Mouse (Mus musculus) left cerebral cortex, postnatal 4 days (tissue): ENCODE data around the gene Pced1b. TPM values are rescaled to one million over a fixed set of nuclear protein-coding genes. Genes with fewer than 3 reads are reported as not detected.
"Not testable (repeated sequence)": the region's sequence is repeated elsewhere in the genome, so short reads cannot be mapped to it uniquely, and the experiment has no call there.

Experiments used
- DNase-seq: peaks from one replicate; pipeline ENCODE4 v3.0.0-alpha.2; 2022
- intact Hi-C: fragments of 180-260 bp; cut with DNase I; formaldehyde crosslinking; loops from one replicate; pipeline ENCODE4 v1.15.1; 2025
- total RNA-seq, 2 experiments: library from RNA; stranded (reverse); gene quantifications; 2 replicates each; pipeline ENCODE4 v1.2.3; 2021

The Pced1b gene
- total RNA-seq, 2 experiments from 2014 or later, result 9.4 to 9.6 TPM

- DNase-seq, result no peak
Measured at GRCm38 (mm10) chr15:97337636-97338352, 90.9 kb downstream of the Pced1b start.

GRCm38 (mm10) chr15:97338377-97339060, 91.6 kb downstream of the Pced1b start:
- no peak for DNase-seq
- intact Hi-C loops, result no loop called here

More at GRCm38 (mm10) chr15:97337636-97338352, 90.9 kb downstream of the Pced1b start:
- intact Hi-C loops, result no loop called here

- DNase-seq, result no peak
- intact Hi-C loops, result no loop called here
Measured at GRCm38 (mm10) chr15:97342336-97342735, 95.4 kb downstream of the Pced1b start.

- no peak for DNase-seq
- intact Hi-C loops, result no loop called here
Measured at GRCm38 (mm10) chr15:97342945-97343344, 96.0 kb downstream of the Pced1b start.

GRCm38 (mm10) chr15:97343921-97344320, 97.0 kb downstream of the Pced1b start:
- DNase-seq, result no peak
- intact Hi-C loops, result no loop called here

GRCm38 (mm10) chr15:97345110-97345509, 98.2 kb downstream of the Pced1b start:
- intact Hi-C loops, result no loop called here
- no peak for DNase-seq

GRCm38 (mm10) chr15:97345917-97346316, 99.0 kb downstream of the Pced1b start:
- intact Hi-C loops, result no loop called here
- DNase-seq, result no peak

- no peak for DNase-seq
- intact Hi-C loops, result no loop called here
Measured at GRCm38 (mm10) chr15:97346413-97346812, 99.5 kb downstream of the Pced1b start.

- intact Hi-C loops, result no loop called here
- DNase-seq, result no peak
Measured at GRCm38 (mm10) chr15:97346897-97347296, 100.0 kb downstream of the Pced1b start.

GRCm38 (mm10) chr15:97348566-97349315, 101.8 kb downstream of the Pced1b start:
- no peak for DNase-seq
- intact Hi-C loops, result no loop called here

- intact Hi-C loops, result no loop called here
- DNase-seq, result no peak
Measured at GRCm38 (mm10) chr15:97350528-97350927, 103.6 kb downstream of the Pced1b start.

GRCm38 (mm10) chr15:97351016-97351415, 104.1 kb downstream of the Pced1b start:
- no peak for DNase-seq
- intact Hi-C loops, result no loop called here

- no peak for DNase-seq
- intact Hi-C loops, result no loop called here
Measured at GRCm38 (mm10) chr15:97351681-97352080, 104.8 kb downstream of the Pced1b start.

- no peak for DNase-seq
- intact Hi-C loops, result no loop called here
Measured at GRCm38 (mm10) chr15:97355676-97356303, 108.9 kb downstream of the Pced1b start.

- intact Hi-C loops, result no loop called here
- DNase-seq, result no peak
Measured at GRCm38 (mm10) chr15:97357016-97357415, 110.1 kb downstream of the Pced1b start.

- DNase-seq, result no peak
- intact Hi-C loops, result no loop called here
Measured at GRCm38 (mm10) chr15:97360842-97361770, 114.2 kb downstream of the Pced1b start.

GRCm38 (mm10) chr15:97361771-97362171, 114.9 kb downstream of the Pced1b start:
- no peak for DNase-seq

GRCm38 (mm10) chr15:97364271-97364670, 117.4 kb downstream of the Pced1b start:
- intact Hi-C loops, DNase-seq: not testable (repeated sequence)

More at GRCm38 (mm10) chr15:97361771-97362171, 114.9 kb downstream of the Pced1b start:
- intact Hi-C loops, result no loop called here

- intact Hi-C loops, result no loop called here
- no peak for DNase-seq
Measured at GRCm38 (mm10) chr15:97364968-97365367, 118.1 kb downstream of the Pced1b start.
